Mouse (Mus musculus) midbrain, embryonic 13.5 days (tissue): ENCODE results near the gene 4930404N11Rik. TPM values are rescaled to one million over a fixed set of nuclear protein-coding genes. Genes with fewer than 3 reads are reported as not detected.
A peak's percentile ranks its signal among the peaks of the same experiment; 100 is the strongest.

ENCODE experiments used
- ATAC-seq: fragments of 200-750 bp; cut with Nextera tagmentation; 2 replicates; pipeline ENCODE4 v1.8.0; 2017; ENCODE audit warnings: mild to moderate bottlenecking, moderate TSS enrichment, moderate library complexity
- H3K27ac ChIP-seq: fragments of 300-500 bp; sonication (generic); 2 replicates; pipeline ENCODE4 v1.5.1; 2015; ENCODE audit warnings: inconsistent platforms, mild to moderate bottlenecking, moderate library complexity
- H3K27me3 ChIP-seq: fragments of 300-500 bp; sonication (generic); 2 replicates; pipeline ENCODE4 v1.6.1; 2015; ENCODE audit warnings: mild to moderate bottlenecking, inconsistent platforms
- H3K36me3 ChIP-seq: fragments of 300-500 bp; sonication (generic); 2 replicates; pipeline ENCODE4 v1.6.1; 2015; ENCODE audit warnings: mild to moderate bottlenecking, inconsistent platforms
- H3K4me1 ChIP-seq: fragments of 300-500 bp; sonication (generic); replicated peaks from 2 replicates; pipeline ENCODE4 v1.6.1; 2015; ENCODE audit warnings: inconsistent platforms
- H3K4me2 ChIP-seq: fragments of 300-500 bp; sonication (generic); replicated peaks from 2 replicates; pipeline ENCODE4 v1.6.1; 2015; ENCODE audit warnings: moderate library complexity, mild to moderate bottlenecking, inconsistent platforms
- H3K4me3 ChIP-seq: fragments of 300-500 bp; sonication (generic); replicated peaks from 2 replicates; pipeline ENCODE4 v1.5.1; 2015; ENCODE audit warnings: mild to moderate bottlenecking, inconsistent platforms
- H3K9ac ChIP-seq: fragments of 300-500 bp; sonication (generic); replicated peaks from 2 replicates; pipeline ENCODE4 v1.6.1; 2015; ENCODE audit warnings: mild to moderate bottlenecking, inconsistent platforms
- H3K9me3 ChIP-seq: fragments of 300-500 bp; sonication (generic); 2 replicates; pipeline ENCODE4 v1.6.1; 2016; ENCODE audit warnings: mild to moderate bottlenecking, inconsistent platforms
- WGBS: fragments of 180-500 bp; shearing (Covaris S2); methylation state at CpG from one replicate; pipeline ENCODE4 v1.1.7; 2015; 5-methylcytosine and 5-hydroxymethylcytosine counted together
- polyA plus RNA-seq: library from polyadenylated mRNA; unstranded; fragments of >200 nt; fragmentation: Nextera tagmentation; extraction: Ambion mirVana; gene quantifications from 2 replicates; pipeline ENCODE4 v1.2.1, GENCODE M21; 2015

4930404N11Rik gene
- polyA plus RNA-seq, 1 experiment from 2014 or later, result 0.44 TPM

- Histone ChIP-seq H3K36me3 (peaks cover 30% of the 10 kb centered on the region), H3K9ac (peak overlapping the region; percentile 93), H3K4me2 (peak overlapping the region; percentile 84), H3K27me3 (no peaks in the 10 kb centered on the region), H3K9me3 (no peaks in the 10 kb centered on the region), H3K4me3 (peak overlapping the region; percentile 79), H3K4me1 (peaks cover 37% of the 10 kb centered on the region), H3K27ac (no peak overlapping the region)
- no peak for ATAC-seq
- WGBS, result 67% methylated on average over 2 of the region's 2 CpGs
These were observed 11.7 kb upstream of the 4930404N11Rik start for GRCm38 (mm10) chr10:81377362-81377664.

GRCm38 (mm10) chr10:81376561-81377361, 11.1 kb upstream of the 4930404N11Rik start:
- peak overlapping the region; percentile 84 for H3K4me2 ChIP-seq
- 46% methylated on average over 6 of the region's 6 CpGs for WGBS
- no peak overlapping the region for H3K27ac ChIP-seq
- no peaks in the 10 kb centered on the region for H3K9me3 ChIP-seq
- peak overlapping the region; percentile 93 for H3K9ac ChIP-seq
- H3K4me1 ChIP-seq, result peaks cover 37% of the 10 kb centered on the region
- H3K36me3 ChIP-seq, result peaks cover 35% of the 10 kb centered on the region
- no peaks in the 10 kb centered on the region for H3K27me3 ChIP-seq
- H3K4me3 ChIP-seq, result peak overlapping the region; percentile 79
- no peak for ATAC-seq

GRCm38 (mm10) chr10:81375322-81375721, 9.7 kb upstream of the 4930404N11Rik start:
- Histone ChIP-seq H3K4me1 (peaks cover 37% of the 10 kb centered on the region), H3K4me2 (no peak overlapping the region)
- no peak for ATAC-seq

GRCm38 (mm10) chr10:81367207-81367495, 1.5 kb upstream of the 4930404N11Rik start:
- Histone ChIP-seq H3K4me2 (no peak overlapping the region), H3K36me3 (peaks cover 69% of the 10 kb centered on the region), H3K9me3 (no peaks in the 10 kb centered on the region), H3K4me1 (peaks cover 45% of the 10 kb centered on the region), H3K27ac (no peak overlapping the region), H3K4me3 (no peak overlapping the region), H3K9ac (no peak overlapping the region), H3K27me3 (peaks cover 25% of the 10 kb centered on the region)
- 72% methylated on average over 6 of the region's 6 CpGs for WGBS
- no peak for ATAC-seq

More at GRCm38 (mm10) chr10:81375322-81375721, 9.7 kb upstream of the 4930404N11Rik start:
- 94% methylated on average over 10 of the region's 10 CpGs for WGBS
- no peak overlapping the region for H3K27ac ChIP-seq
- H3K9me3 ChIP-seq, result no peaks in the 10 kb centered on the region
- H3K9ac ChIP-seq, result no peak overlapping the region
- no peak overlapping the region for H3K4me3 ChIP-seq
- H3K36me3 ChIP-seq, result peaks cover 50% of the 10 kb centered on the region
- H3K27me3 ChIP-seq, result no peaks in the 10 kb centered on the region

GRCm38 (mm10) chr10:81366477-81367206, 1.0 kb upstream of the 4930404N11Rik start:
- Histone ChIP-seq H3K4me2 (no peak overlapping the region), H3K27me3 (peaks cover 25% of the 10 kb centered on the region), H3K9ac (no peak overlapping the region), H3K4me3 (no peak overlapping the region), H3K9me3 (no peaks in the 10 kb centered on the region), H3K4me1 (peaks cover 45% of the 10 kb centered on the region), H3K36me3 (peaks cover 67% of the 10 kb centered on the region), H3K27ac (0 out of 2 replicates have a peak overlapping the region, but pooled peaks have one; percentile 5)
- no peak for ATAC-seq
- 67% methylated on average over 6 of the region's 6 CpGs for WGBS

GRCm38 (mm10) chr10:81365073-81365472, 543 bp downstream of the 4930404N11Rik start:
- H3K9me3 ChIP-seq, result no peaks in the 10 kb centered on the region

GRCm38 (mm10) chr10:81364666-81365065, 950 bp downstream of the 4930404N11Rik start:
- Histone ChIP-seq H3K4me3 (peak overlapping the region; percentile 36), H3K27ac (no peak overlapping the region), H3K9ac (peak overlapping the region; percentile 60), H3K9me3 (no peaks in the 10 kb centered on the region), H3K27me3 (peaks cover 25% of the 10 kb centered on the region), H3K4me1 (peaks cover 56% of the 10 kb centered on the region), H3K4me2 (peak overlapping the region; percentile 56), H3K36me3 (peaks cover 53% of the 10 kb centered on the region)
- peak; percentile 2 for ATAC-seq
- 6% methylated on average over 28 of the region's 28 CpGs for WGBS

More at GRCm38 (mm10) chr10:81365073-81365472, 543 bp downstream of the 4930404N11Rik start:
- peak; percentile 32 for ATAC-seq
- Histone ChIP-seq H3K4me2 (peak overlapping the region; percentile 56), H3K27me3 (peaks cover 25% of the 10 kb centered on the region), H3K4me3 (no peak overlapping the region), H3K9ac (no peak overlapping the region), H3K4me1 (peaks cover 56% of the 10 kb centered on the region), H3K27ac (no peak overlapping the region), H3K36me3 (peaks cover 57% of the 10 kb centered on the region)
- whole genome bisulfite sequencing, result 29% methylated on average over 4 of the region's 4 CpGs

- Histone ChIP-seq H3K4me1 (peaks cover 64% of the 10 kb centered on the region), H3K27ac (no peak overlapping the region), H3K36me3 (peaks cover 44% of the 10 kb centered on the region), H3K9ac (peak overlapping the region; percentile 60), H3K4me3 (peak overlapping the region; percentile 36), H3K4me2 (peak overlapping the region; percentile 56), H3K9me3 (no peaks in the 10 kb centered on the region), H3K27me3 (peaks cover 25% of the 10 kb centered on the region)
- 9% methylated on average over 54 of the region's 54 CpGs for WGBS
- ATAC-seq, result 0 out of 2 replicates have a peak, but pooled peaks have one; percentile 10
These were observed 1.9 kb downstream of the 4930404N11Rik start for GRCm38 (mm10) chr10:81363436-81364346.

- no peak overlapping the region for H3K27ac ChIP-seq
- ATAC-seq, result no peak
- peaks cover 74% of the 10 kb centered on the region for H3K4me1 ChIP-seq
- peaks cover 25% of the 10 kb centered on the region for H3K27me3 ChIP-seq
- no peak overlapping the region for H3K4me3 ChIP-seq
- WGBS, result 79% methylated on average over 12 of the region's 12 CpGs
- H3K9ac ChIP-seq, result no peak overlapping the region
- H3K4me2 ChIP-seq, result no peak overlapping the region
- peaks cover 31% of the 10 kb centered on the region for H3K36me3 ChIP-seq
- no peaks in the 10 kb centered on the region for H3K9me3 ChIP-seq
These were observed 3.2 kb downstream of the 4930404N11Rik start for GRCm38 (mm10) chr10:81362336-81362949.

- 0 out of 2 replicates have a peak overlapping the region, but pooled peaks have one; percentile 36 for H3K9ac ChIP-seq
- peaks cover 15% of the 10 kb centered on the region; the same call in 1 of the 2 replicates for H3K36me3 ChIP-seq
- H3K27me3 ChIP-seq, result peaks cover 25% of the 10 kb centered on the region
- H3K9me3 ChIP-seq, result no peaks in the 10 kb centered on the region
- H3K4me2 ChIP-seq, result no peak overlapping the region
- WGBS, result 72% methylated on average over 8 of the region's 8 CpGs
- peaks cover 68% of the 10 kb centered on the region for H3K4me1 ChIP-seq
- no peak for ATAC-seq
- H3K27ac ChIP-seq, result no peak overlapping the region
- H3K4me3 ChIP-seq, result no peak overlapping the region
These were observed 4.9 kb downstream of the 4930404N11Rik start for GRCm38 (mm10) chr10:81360721-81361120.

GRCm38 (mm10) chr10:81358841-81359240, 6.8 kb downstream of the 4930404N11Rik start:
- H3K27me3 ChIP-seq, result peaks cover 20% of the 10 kb centered on the region
- 63% methylated on average over 1 of the region's 1 CpGs for WGBS
- peaks cover 14% of the 10 kb centered on the region; the same call in 1 of the 2 replicates for H3K36me3 ChIP-seq
- H3K9me3 ChIP-seq, result no peaks in the 10 kb centered on the region
- H3K4me1 ChIP-seq, result peaks cover 49% of the 10 kb centered on the region
- H3K4me3 ChIP-seq, result peak overlapping the region; percentile 66
- H3K9ac ChIP-seq, result peak overlapping the region; percentile 87
- no peak overlapping the region for H3K27ac ChIP-seq
- peak overlapping the region; percentile 99 for H3K4me2 ChIP-seq
- ATAC-seq, result no peak
